Mouse (Mus musculus) ES-Bruce4 (cell line): Measurements from ENCODE around the gene Tha1.

ENCODE experiments used
- CTCF ChIP-seq: IDR thresholded peaks from one replicate; pipeline ENCODE4 v1.8.1; 2011; ENCODE audit warnings: low read depth, low read length
- EP300 ChIP-seq: IDR thresholded peaks from 2 replicates; pipeline ENCODE4 v1.6.1; 2011; ENCODE audit warnings: low read depth, low read length; ENCODE audit not compliant: insufficient read depth
- POLR2A ChIP-seq: IDR thresholded peaks from one replicate; pipeline ENCODE4 v1.8.1; 2011; ENCODE audit warnings: low read length; ENCODE audit not compliant: insufficient read depth

- TF ChIP-seq POLR2A = no peak
- no peak for TF ChIP-seq CTCF
- no peak for TF ChIP-seq EP300
Measured at GRCm38 (mm10) chr11:117892199-117892598, 18.9 kb upstream of the Tha1 start.
